Mouse (Mus musculus) neural tube, embryonic 14.5 days (tissue): ENCODE measurements at regions not wholly inside any gene's neighbourhood (a gene's known extent, or its start where the extent isn't known, plus 50 kb on each side); places are given as distances from the start of the nearest gene placed in this dataset.

Source experiments
- ATAC-seq: fragments of 200-750 bp; cut with Nextera tagmentation; 2 replicates; pipeline ENCODE4 v1.8.0; 2017; ENCODE audit warnings: low read depth, mild to moderate bottlenecking, moderate TSS enrichment, moderate library complexity
- H3K27ac ChIP-seq: fragments of 300-500 bp; sonication (generic); 2 replicates; pipeline ENCODE4 v1.5.1; 2014; ENCODE audit warnings: low read depth, mild to moderate bottlenecking, control low read depth, low read length, moderate library complexity, mixed read lengths
- H3K27me3 ChIP-seq: fragments of 300-500 bp; sonication (generic); 2 replicates; pipeline ENCODE4 v1.6.1; 2014; ENCODE audit warnings: low read length; ENCODE audit not compliant: control insufficient read depth, insufficient read depth
- H3K36me3 ChIP-seq: fragments of 300-500 bp; sonication (generic); 2 replicates; pipeline ENCODE4 v1.6.1; 2014; ENCODE audit warnings: low read length, mixed read lengths; ENCODE audit not compliant: control insufficient read depth, insufficient read depth
- H3K4me1 ChIP-seq: fragments of 300-500 bp; sonication (generic); 2 replicates; pipeline ENCODE4 v1.6.1; 2014; ENCODE audit warnings: low read length; ENCODE audit not compliant: control insufficient read depth, insufficient read depth
- H3K4me2 ChIP-seq: fragments of 300-500 bp; sonication (generic); 2 replicates; pipeline ENCODE4 v1.6.1; 2014; ENCODE audit warnings: mild to moderate bottlenecking, low read depth, low read length, control low read depth
- H3K4me3 ChIP-seq: fragments of 300-500 bp; sonication (generic); 2 replicates; pipeline ENCODE4 v1.5.1; 2014; ENCODE audit warnings: low read depth, low read length, control low read depth, mixed read lengths
- H3K9ac ChIP-seq: fragments of 300-500 bp; sonication (generic); replicated peaks from 2 replicates; pipeline ENCODE4 v1.6.1; 2014; ENCODE audit warnings: low read depth, mild to moderate bottlenecking, control low read depth, low read length, mixed read lengths
- H3K9me3 ChIP-seq: fragments of 300-500 bp; sonication (generic); 2 replicates; pipeline ENCODE4 v1.6.1; 2016; ENCODE audit warnings: low read length; ENCODE audit not compliant: control insufficient read depth
- WGBS: fragments of 180-500 bp; shearing (Covaris S2); extraction: QIAGEN DNeasy Blood & Tissue Kit; methylation state at CpG from one replicate; pipeline ENCODE4 v1.1.7; 2014; 5-methylcytosine and 5-hydroxymethylcytosine counted together

- H3K27me3 ChIP-seq: no peaks in the 10 kb centered on the region
- H3K27ac ChIP-seq: no peak overlapping the region
- no peaks in the 10 kb centered on the region for H3K36me3 ChIP-seq
- no peak overlapping the region for H3K4me3 ChIP-seq
- no peak for ATAC-seq
- no peaks in the 10 kb centered on the region for H3K9me3 ChIP-seq
- H3K4me1 ChIP-seq: no peaks in the 10 kb centered on the region
- H3K9ac ChIP-seq: no peak overlapping the region
- no peak overlapping the region for H3K4me2 ChIP-seq
These were observed 78.9 kb upstream of the Magi1 start for GRCm38 (mm10) chr6:94362626-94363025.

GRCm38 (mm10) chr6:94357568-94357967 lies 73.9 kb upstream of the Magi1 start:
- no peak overlapping the region for H3K4me3 ChIP-seq
- H3K4me1 ChIP-seq: no peaks in the 10 kb centered on the region
- H3K9ac ChIP-seq: no peak overlapping the region
- WGBS: 82% methylated on average over 4 of the region's 4 CpGs
- H3K27ac ChIP-seq: no peak overlapping the region
- no peaks in the 10 kb centered on the region for H3K9me3 ChIP-seq
- no peaks in the 10 kb centered on the region for H3K27me3 ChIP-seq
- ATAC-seq: no peak
- H3K36me3 ChIP-seq: no peaks in the 10 kb centered on the region
- H3K4me2 ChIP-seq: no peak overlapping the region

- Histone ChIP-seq H3K4me2 (no peak overlapping the region), H3K4me1 (no peaks in the 10 kb centered on the region), H3K36me3 (no peaks in the 10 kb centered on the region), H3K9ac (no peak overlapping the region), H3K9me3 (no peaks in the 10 kb centered on the region), H3K27ac (no peak overlapping the region), H3K27me3 (no peaks in the 10 kb centered on the region), H3K4me3 (no peak overlapping the region)
- WGBS: 52% methylated on average over 8 of the region's 8 CpGs
- ATAC-seq: no peak
These were observed 70.9 kb upstream of the Magi1 start for GRCm38 (mm10) chr6:94354451-94355095.

- no peaks in the 10 kb centered on the region for H3K4me1 ChIP-seq
- no peak overlapping the region for H3K27ac ChIP-seq
- no peaks in the 10 kb centered on the region for H3K9me3 ChIP-seq
- H3K4me3 ChIP-seq: no peak overlapping the region
- no peak overlapping the region for H3K4me2 ChIP-seq
- 85% methylated on average over 2 of the region's 2 CpGs for WGBS
- H3K9ac ChIP-seq: no peak overlapping the region
- no peaks in the 10 kb centered on the region for H3K36me3 ChIP-seq
- no peak for ATAC-seq
- no peaks in the 10 kb centered on the region for H3K27me3 ChIP-seq
These were observed 60.6 kb upstream of the Magi1 start for GRCm38 (mm10) chr6:94344296-94344695.

DNA sequence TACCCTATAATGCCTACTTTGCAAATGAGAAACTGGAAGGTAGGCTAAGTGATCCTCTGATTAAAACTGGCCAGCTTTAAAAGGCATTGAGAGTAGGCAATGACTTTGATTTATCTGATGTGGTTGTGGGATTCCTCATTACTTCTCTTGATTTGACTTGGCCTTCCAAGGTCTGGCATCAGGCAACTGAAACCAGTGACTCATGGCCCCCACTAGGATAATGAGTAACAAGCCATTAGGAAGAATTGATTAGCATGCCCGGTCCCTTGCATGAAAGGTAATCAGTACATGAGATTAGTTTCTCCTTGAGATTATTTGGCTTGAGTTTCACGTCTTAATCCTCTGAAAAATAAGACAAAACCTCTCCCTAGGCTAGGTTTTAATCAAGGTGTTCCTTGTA lies 56.8 kb upstream of the Magi1 start:
- Histone ChIP-seq H3K27me3 (no peaks in the 10 kb centered on the region), H3K4me3 (no peak overlapping the region), H3K27ac (no peak overlapping the region), H3K4me2 (no peak overlapping the region), H3K36me3 (no peaks in the 10 kb centered on the region), H3K4me1 (no peaks in the 10 kb centered on the region), H3K9ac (no peak overlapping the region), H3K9me3 (no peaks in the 10 kb centered on the region)
- ATAC-seq: no peak
- 59% methylated on average over 2 of the region's 2 CpGs for WGBS

- Histone ChIP-seq H3K9me3 (no peaks in the 10 kb centered on the region), H3K9ac (no peak overlapping the region), H3K4me1 (no peaks in the 10 kb centered on the region), H3K27ac (no peak overlapping the region), H3K4me2 (no peak overlapping the region), H3K36me3 (no peaks in the 10 kb centered on the region), H3K4me3 (no peak overlapping the region), H3K27me3 (no peaks in the 10 kb centered on the region)
- 59% methylated on average over 6 of the region's 6 CpGs for WGBS
- ATAC-seq: no peak
These were observed 52.5 kb upstream of the Magi1 start for GRCm38 (mm10) chr6:94336168-94336567.
